Mouse (Mus musculus): Measurements from ENCODE around the gene Haus7. TPM values are rescaled to one million over a fixed set of nuclear protein-coding genes. Genes with fewer than 3 reads are reported as not detected.

Haus7 gene
- polyA plus RNA-seq (2017; shearing (Covaris generic)): 33.2 TPM

GRCm38 (mm10) chrX:73458877-73459392 lies at the start of gene Haus7:
Haus7 (minus strand) TSS chrX:73459044.

GRCm38 (mm10) chrX:73483484-73483810 lies 24.6 kb upstream of the Haus7 start, which contains the start of gene Bgn:
Bgn (plus strand) TSS chrX:73483602.

GRCm38 (mm10) chrX:73435252-73435651 lies 23.6 kb downstream of the Haus7 start, which contains the start of gene Trex2:
Trex2 (minus strand) TSS chrX:73435344.

GRCm38 (mm10) chrX:73410880-73411517 lies 47.8 kb downstream of the Haus7 start, which contains the start of gene Zfp92:
Zfp92 (plus strand) TSS chrX:73411096.

GRCm38 (mm10) chrX:73398636-73399035 lies 60.2 kb downstream of the Haus7 start, which contains the start of gene Gm18336:
Gm18336 (minus strand) TSS chrX:73398736.

Other genes with a start within 250 kb of the Haus7 start
- 160 TPM for gene Xlr4b, start 244.7 kb downstream of the Haus7 start, polyA plus RNA-seq (2017; shearing (Covaris generic))
- gene F8a, start 230.8 kb downstream of the Haus7 start, polyA plus RNA-seq (2017; shearing (Covaris generic)): 2.7 TPM
- 113 TPM for gene Xlr4c, start 215.9 kb downstream of the Haus7 start, polyA plus RNA-seq (2017; shearing (Covaris generic))
- gene Xlr3c, start 193.7 kb downstream of the Haus7 start, polyA plus RNA-seq (2017; shearing (Covaris generic)): not detected
- gene Xlr5a, start 166.1 kb downstream of the Haus7 start, polyA plus RNA-seq (2017; shearing (Covaris generic)): not detected
- gene Xlr5c, start 166.1 kb downstream of the Haus7 start, polyA plus RNA-seq (2017; shearing (Covaris generic)): not detected
- not detected for gene Gm45015, start 122.2 kb downstream of the Haus7 start, polyA plus RNA-seq (2017; shearing (Covaris generic))
- gene Zfp275, start 116.4 kb downstream of the Haus7 start, polyA plus RNA-seq (2017; shearing (Covaris generic)): 21.8 TPM
- gene Gm18336, start 60.3 kb downstream of the Haus7 start, polyA plus RNA-seq (2017; shearing (Covaris generic)): not detected
- gene Zfp92, start 47.9 kb downstream of the Haus7 start, polyA plus RNA-seq (2017; shearing (Covaris generic)): 0.24 TPM
- not detected for gene Trex2, start 23.7 kb downstream of the Haus7 start, polyA plus RNA-seq (2017; shearing (Covaris generic))
- not detected for gene Bgn, start 24.6 kb upstream of the Haus7 start, polyA plus RNA-seq (2017; shearing (Covaris generic))
- not detected for gene Atp2b3, start 44.0 kb upstream of the Haus7 start, polyA plus RNA-seq (2017; shearing (Covaris generic))
- gene Dusp9, start 180.4 kb upstream of the Haus7 start, polyA plus RNA-seq (2017; shearing (Covaris generic)): 0.36 TPM
- gene Pnck, start 201.1 kb upstream of the Haus7 start, polyA plus RNA-seq (2017; shearing (Covaris generic)): 3.1 TPM
- gene Slc6a8, start 214.1 kb upstream of the Haus7 start, polyA plus RNA-seq (2017; shearing (Covaris generic)): 0.22 TPM